Mouse (Mus musculus) NIH3T3 (cell line): ENCODE data around the gene Gm8369.
"Not testable (repeated sequence)": the region's sequence is repeated elsewhere in the genome, so short reads cannot be mapped to it uniquely, and the experiment has no call there.

Source experiments
- DNase-seq: peaks from one replicate; pipeline ENCODE4 v3.0.0-alpha.2; 2012; ENCODE audit warnings: low read depth

Gm8369 gene

GRCm38 (mm10) chr19:11485746-11486145 lies at the start of gene Gm8369:
Gene Gm8369 (plus strand): TSS chr19:11485938.
- DNase-seq = no peak

GRCm38 (mm10) chr19:11443338-11443737 lies 42.4 kb upstream of the Gm8369 start, which contains the start of gene Ms4a4b:
Gene Ms4a4b (plus strand): TSS chr19:11443553.
- no peak for DNase-seq

GRCm38 (mm10) chr19:11443964-11444363 lies 41.8 kb upstream of the Gm8369 start:
- no peak for DNase-seq

GRCm38 (mm10) chr19:11447238-11447637 lies 38.5 kb upstream of the Gm8369 start:
- no peak for DNase-seq

- not testable (repeated sequence) for DNase-seq
Measured at GRCm38 (mm10) chr19:11459041-11459440, 26.7 kb upstream of the Gm8369 start.

GRCm38 (mm10) chr19:11464795-11465194 lies 20.9 kb upstream of the Gm8369 start:
- not testable (repeated sequence) for DNase-seq

GRCm38 (mm10) chr19:11466471-11466870 lies 19.3 kb upstream of the Gm8369 start:
- DNase-seq = no peak

- DNase-seq = not testable (repeated sequence)
Measured at GRCm38 (mm10) chr19:11468361-11468760, 17.4 kb upstream of the Gm8369 start.

- not testable (repeated sequence) for DNase-seq
Measured at GRCm38 (mm10) chr19:11469215-11469614, 16.5 kb upstream of the Gm8369 start, which contains the start of gene Ms4a6c. Gene Ms4a6c (plus strand): TSS chr19:11469366.

- no peak for DNase-seq
Measured at GRCm38 (mm10) chr19:11479714-11480113, 6.0 kb upstream of the Gm8369 start.

GRCm38 (mm10) chr19:11482684-11483083 lies 3.1 kb upstream of the Gm8369 start:
- no peak for DNase-seq

- no peak for DNase-seq
Measured at GRCm38 (mm10) chr19:11483941-11484340, 1.8 kb upstream of the Gm8369 start.

- DNase-seq = no peak
Measured at GRCm38 (mm10) chr19:11484388-11484787, 1.4 kb upstream of the Gm8369 start.

- no peak for DNase-seq
Measured at GRCm38 (mm10) chr19:11485266-11485665, 472 bp upstream of the Gm8369 start.

GRCm38 (mm10) chr19:11486599-11486998 lies 861 bp downstream of the Gm8369 start:
- no peak for DNase-seq

GRCm38 (mm10) chr19:11491406-11492189 lies 5.9 kb downstream of the Gm8369 start:
- no peak for DNase-seq

GRCm38 (mm10) chr19:11492671-11493070 lies 6.9 kb downstream of the Gm8369 start:
- no peak for DNase-seq

- DNase-seq = no peak
Measured at GRCm38 (mm10) chr19:11494519-11494918, 8.8 kb downstream of the Gm8369 start.

- no peak for DNase-seq
Measured at GRCm38 (mm10) chr19:11496361-11496760, 10.6 kb downstream of the Gm8369 start.

- not testable (repeated sequence) for DNase-seq
Measured at GRCm38 (mm10) chr19:11497300-11497699, 11.6 kb downstream of the Gm8369 start.

- no peak for DNase-seq
Measured at GRCm38 (mm10) chr19:11500796-11501195, 15.1 kb downstream of the Gm8369 start.

GRCm38 (mm10) chr19:11501326-11501725 lies 15.6 kb downstream of the Gm8369 start:
- DNase-seq = no peak

- DNase-seq = no peak
Measured at GRCm38 (mm10) chr19:11504857-11505256, 19.1 kb downstream of the Gm8369 start.

GRCm38 (mm10) chr19:11513458-11513857 lies 27.7 kb downstream of the Gm8369 start:
- DNase-seq = no peak
